Mouse (Mus musculus) gastrocnemius, adult 8-10 months (tissue): Measurements from ENCODE around the gene Prrt1. TPM values are rescaled to one million over a fixed set of nuclear protein-coding genes. Genes with fewer than 3 reads are reported as not detected.

Experiments
- DNase-seq, 2 experiments: peaks; one replicate each; pipeline ENCODE4 v3.0.0; 2022; ENCODE audit warnings: low spot score in 2 of 2
- total RNA-seq, 4 experiments: library from RNA; stranded (reverse); gene quantifications; 2 replicates each; pipeline ENCODE4 v1.2.4; 2022

The Prrt1 gene
- total RNA-seq, result under 1 TPM in 3 of 4 experiments, not detected in 1; 0.12 to 0.35 (median 0.25) TPM

GRCm38 (mm10) chr17:34629221-34629751 lies at the start of gene Prrt1:
Gene Prrt1, plus strand, starts transcription at chr17:34629533.
- no peak for DNase-seq

DNA sequence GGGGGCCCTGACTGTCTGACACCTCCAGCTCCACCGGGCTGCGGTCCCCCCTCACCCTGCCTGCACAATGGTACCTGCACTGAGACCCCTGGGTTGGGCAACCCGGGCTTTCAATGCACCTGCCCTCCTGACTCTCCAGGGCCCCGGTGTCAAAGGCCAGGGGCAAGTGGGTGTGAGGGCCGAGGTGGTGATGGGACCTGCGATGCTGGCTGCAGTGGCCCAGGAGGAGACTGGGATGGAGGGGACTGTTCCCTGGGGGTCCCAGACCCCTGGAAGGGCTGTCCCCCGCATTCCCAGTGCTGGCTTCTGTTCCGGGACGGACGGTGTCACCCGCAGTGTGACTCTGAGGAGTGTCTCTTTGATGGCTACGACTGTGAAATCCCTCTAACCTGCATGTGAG lies 46.8 kb upstream of the Prrt1 start:
- no peak for DNase-seq

DNA sequence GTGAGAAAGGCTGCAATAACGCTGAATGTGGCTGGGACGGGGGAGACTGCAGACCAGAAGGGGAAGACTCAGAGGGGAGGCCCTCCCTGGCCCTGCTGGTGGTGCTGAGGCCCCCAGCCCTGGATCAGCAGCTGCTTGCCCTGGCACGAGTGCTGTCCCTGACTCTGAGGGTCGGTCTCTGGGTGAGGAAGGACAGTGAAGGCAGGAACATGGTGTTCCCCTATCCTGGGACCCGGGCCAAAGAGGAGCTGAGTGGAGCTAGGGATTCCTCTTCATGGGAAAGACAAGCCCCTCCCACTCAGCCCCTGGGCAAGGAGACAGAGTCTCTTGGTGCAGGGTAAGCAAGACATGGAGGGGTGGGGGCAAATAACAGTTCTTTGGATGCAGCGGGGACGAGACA lies 45.9 kb upstream of the Prrt1 start:
- no peak for DNase-seq

- no peak for DNase-seq
These were observed 45.5 kb upstream of the Prrt1 start for GRCm38 (mm10) chr17:34583819-34584218.

- DNase-seq, result no peak
These were observed 44.2 kb upstream of the Prrt1 start for GRCm38 (mm10) chr17:34585121-34585520.

DNA sequence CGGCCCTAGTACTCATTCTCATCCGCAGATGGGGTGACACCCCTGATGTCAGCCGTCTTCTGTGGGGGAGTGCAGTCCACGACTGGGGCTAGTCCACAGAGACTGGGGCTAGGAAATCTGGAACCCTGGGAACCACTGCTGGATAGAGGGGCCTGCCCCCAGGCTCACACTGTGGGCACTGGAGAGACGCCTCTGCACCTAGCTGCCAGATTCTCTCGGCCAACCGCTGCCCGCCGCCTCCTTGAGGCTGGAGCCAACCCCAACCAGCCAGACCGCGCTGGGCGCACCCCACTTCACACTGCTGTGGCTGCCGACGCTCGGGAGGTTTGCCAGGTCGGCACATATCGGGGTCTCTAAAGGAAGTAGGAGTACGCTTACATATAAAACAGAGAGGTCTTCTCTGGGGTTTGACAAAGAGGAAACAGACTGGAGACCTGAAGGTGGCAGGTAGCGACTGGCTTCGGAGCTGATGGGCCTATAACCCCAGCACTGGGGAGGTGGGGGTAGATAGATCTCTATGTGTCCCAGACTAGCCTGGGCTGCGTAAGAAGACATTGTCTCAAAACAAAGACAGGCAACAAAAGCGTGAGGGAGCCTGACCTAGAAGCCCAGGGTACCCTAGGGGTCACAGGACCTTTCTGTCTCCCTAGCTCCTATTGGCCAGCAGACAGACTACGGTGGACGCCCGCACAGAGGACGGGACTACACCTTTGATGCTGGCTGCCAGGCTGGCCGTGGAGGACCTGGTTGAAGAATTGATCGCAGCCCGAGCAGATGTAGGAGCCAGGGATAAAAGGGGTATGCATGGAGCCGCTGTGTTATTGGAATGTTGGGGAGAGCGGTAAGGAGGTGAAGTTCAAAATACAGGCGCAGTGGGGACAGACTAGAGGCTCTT lies 43.2 kb upstream of the Prrt1 start:
- DNase-seq, result no peak

GRCm38 (mm10) chr17:34586796-34587422 lies 42.4 kb upstream of the Prrt1 start:
- peak; percentile 43 to 63 for DNase-seq

GRCm38 (mm10) chr17:34587423-34587811 lies 41.9 kb upstream of the Prrt1 start:
- DNase-seq, result peak; percentile 98

- DNase-seq, result no peak
These were observed 41.5 kb upstream of the Prrt1 start for GRCm38 (mm10) chr17:34587814-34588213.

DNA sequence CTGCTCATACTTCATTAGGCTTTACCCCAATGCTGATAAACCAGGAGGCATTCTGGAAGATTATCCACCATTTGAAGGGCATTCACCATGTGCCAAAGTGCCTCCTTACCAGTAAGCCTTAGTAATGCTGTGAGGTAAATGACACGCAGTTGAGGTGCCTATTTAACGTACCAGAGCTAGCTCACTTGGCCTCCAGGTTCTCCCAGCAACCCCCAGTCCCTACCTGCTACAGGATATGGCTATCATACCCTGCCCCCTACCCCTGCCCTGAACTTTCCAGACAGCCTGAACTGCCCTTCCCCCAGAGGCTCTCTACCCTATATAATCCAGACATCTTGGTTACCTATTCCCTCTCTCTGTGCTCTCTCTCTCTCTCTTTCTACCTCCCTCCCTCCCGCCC lies 40.6 kb upstream of the Prrt1 start:
- DNase-seq, result no peak

DNA sequence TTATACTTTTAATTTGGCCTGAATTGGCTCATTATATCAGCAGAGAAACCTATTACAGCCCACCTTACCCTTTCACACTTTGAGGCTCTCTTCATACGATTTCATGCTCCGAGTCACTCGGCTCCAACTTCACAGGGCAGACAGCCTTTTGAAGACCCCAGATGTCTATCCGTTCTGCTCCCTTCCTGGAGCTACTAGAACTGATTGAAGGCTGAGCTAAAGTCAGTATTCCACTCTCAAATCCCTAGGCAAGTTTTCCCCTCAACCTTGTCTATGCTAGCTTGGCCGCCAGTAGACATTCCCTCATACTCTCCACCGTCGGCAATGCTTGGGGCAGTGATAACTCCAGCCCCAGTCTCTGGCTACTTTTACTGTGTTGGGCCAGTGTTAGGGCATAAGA lies 40.1 kb upstream of the Prrt1 start:
- DNase-seq, result no peak

GRCm38 (mm10) chr17:34589681-34590101 lies 39.6 kb upstream of the Prrt1 start, which contains the start of gene Gpsm3:
Gene Gpsm3, plus strand, starts transcription at chr17:34589806.
- peak; percentile 54 to 67 for DNase-seq

DNA sequence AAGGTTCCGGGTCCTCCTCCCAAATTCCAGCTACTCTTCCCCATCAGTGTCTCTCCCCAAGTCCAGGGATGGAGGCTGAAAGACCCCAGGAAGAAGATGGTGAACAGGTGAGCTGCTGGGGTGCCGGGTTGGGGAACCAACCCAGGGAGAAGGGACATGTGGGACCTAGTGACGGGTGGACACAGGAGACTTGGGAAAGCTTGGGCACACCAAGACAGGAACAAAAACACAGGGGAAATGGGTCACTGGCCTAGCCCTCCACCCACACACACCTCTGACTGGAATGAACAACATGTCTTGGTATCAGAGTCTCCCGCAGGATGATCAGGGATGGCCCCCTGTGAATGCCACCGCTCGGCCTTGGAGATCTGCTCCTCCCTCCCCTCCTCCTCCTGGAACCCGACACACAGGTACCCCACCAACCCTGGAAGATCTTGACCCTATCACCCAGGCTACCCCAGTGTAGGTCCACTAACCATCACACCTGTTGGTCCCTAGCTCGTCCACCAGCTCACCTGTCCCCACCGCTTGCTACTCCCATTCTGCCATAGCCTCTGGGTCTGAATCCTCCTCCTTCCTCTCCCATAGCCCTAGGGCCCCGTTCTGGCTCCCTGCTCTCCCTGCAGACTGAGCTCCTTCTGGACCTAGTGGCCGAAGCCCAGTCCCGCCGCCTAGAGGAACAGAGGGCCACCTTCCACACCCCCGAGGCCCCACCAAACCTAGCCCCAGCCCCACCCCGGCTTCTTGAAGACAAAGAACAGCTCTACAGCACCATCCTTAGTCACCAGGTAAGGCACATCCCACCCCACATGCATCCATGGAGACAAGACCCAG lies 39.0 kb upstream of the Prrt1 start:
- DNase-seq, result no peak

DNA sequence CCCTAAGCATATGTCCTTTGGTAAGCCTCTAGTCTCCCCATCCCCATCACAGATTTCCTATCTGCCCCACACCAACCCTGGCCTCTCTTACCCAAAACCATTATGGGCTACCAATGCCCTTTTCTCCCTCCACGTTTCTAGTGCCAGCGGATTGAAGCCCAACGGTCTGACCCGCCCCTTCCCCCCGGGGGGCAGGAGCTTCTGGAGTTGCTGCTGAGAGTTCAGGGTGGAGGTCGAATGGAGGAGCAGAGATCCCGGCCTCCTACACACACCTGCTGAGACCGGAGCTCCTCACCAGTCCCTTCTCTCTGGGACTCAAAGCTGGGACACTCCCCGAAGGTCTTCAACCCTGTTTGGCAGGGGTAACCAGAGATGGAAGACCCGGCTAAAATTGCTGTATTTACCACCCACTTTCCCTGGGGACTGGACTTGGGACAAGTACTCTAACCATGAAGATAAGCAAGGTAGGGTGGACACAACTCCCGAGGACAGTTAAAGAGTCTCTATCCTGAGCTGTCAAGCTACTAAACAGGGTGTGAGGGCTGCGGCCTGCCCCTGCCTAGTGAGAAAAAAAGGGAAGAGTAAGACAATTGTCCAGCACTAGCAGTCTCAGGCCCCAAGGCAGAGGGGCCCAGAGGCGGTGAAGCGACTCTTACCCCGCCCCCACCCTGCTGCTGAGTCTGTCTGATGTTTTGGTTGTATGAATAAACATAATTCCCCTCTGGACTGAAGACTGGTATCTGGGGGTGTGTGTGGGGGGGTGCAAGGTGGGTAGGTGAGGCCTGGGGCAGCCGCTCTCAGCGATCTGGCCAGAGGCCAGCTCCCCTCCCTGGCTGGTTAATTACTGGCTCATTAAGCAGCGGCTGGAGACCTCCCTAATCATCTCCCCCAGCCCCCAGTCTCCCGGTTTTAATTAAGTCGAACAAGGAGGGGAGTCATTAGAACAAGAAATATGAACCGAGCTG lies 38.0 kb upstream of the Prrt1 start, which contains the start of gene Pbx2:
Gene Pbx2 (plus strand): TSS at position 238 of the 965 bp plus-strand sequence.
- DNase-seq, result no peak

DNA sequence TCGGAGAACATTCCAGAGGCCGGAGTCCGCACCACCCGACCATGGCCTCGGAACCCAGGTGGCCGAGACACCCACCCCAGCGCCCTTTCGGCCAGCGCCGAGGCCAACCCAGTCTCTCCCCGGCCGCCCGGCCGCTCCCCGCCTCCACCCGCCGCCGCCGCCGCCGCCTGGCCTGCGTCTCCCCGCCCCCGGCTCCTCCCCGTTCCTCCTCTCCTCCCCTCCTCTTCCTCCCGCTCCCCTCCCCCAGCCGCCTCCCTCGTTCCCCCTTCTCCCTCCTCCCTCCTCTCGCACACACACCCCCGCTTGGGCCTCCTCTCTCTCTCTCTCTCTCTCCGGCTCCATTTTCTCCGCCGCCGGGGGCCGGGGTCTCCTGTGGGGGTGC lies 37.3 kb upstream of the Prrt1 start:
- DNase-seq, result peak; percentile 70 to 78

GRCm38 (mm10) chr17:34592581-34593549 lies 36.5 kb upstream of the Prrt1 start:
- no peak for DNase-seq

DNA sequence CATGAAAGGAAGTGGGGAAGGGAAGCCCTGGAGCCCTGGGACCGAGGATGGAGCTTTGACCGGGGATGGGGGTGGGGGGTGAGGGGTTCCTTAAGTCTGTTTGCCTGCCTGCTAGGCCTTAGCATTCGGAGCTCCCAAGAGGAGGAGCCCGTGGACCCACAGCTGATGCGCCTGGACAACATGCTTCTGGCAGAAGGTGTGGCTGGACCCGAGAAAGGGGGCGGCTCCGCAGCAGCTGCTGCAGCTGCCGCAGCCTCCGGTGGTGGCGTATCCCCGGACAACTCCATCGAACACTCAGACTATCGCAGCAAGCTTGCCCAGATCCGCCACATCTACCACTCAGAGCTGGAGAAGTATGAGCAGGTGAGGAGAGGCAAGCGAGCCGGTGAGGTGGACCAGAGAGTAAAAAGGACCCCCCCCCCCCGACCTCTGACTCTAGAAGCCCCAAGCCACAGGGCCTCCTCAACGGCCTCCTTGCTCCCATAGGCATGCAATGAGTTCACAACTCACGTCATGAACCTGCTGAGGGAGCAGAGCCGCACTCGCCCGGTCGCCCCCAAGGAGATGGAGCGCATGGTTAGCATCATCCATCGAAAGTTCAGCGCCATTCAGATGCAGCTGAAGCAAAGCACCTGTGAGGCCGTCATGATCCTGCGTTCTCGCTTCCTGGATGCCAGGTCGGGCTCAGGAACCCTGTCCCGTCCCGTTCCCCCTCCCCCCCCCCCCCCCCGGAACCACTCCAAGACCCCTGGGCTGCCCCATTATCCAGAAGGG lies 35.4 kb upstream of the Prrt1 start:
- DNase-seq, result no peak

DNA sequence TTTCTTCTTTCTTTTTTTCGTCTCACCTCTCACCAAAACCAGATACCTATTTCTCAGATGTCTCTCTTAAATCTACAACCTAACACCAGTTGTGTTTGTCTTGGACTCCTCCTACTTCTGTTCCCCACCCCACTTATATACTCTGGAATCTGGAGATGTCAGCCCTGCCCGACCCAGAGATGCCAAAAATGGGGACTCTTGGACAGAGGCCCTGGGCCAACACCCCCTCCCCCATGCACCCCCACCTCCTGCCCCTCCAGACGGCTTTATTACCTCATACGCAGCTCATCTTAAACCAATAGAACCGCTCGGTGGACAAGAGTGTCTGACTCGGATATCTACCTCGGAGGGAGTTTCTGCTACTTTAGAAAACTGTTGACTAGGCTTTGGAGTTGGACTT lies 33.2 kb upstream of the Prrt1 start:
- DNase-seq, result no peak
